Mouse (Mus musculus) spleen, adult 2 months (tissue): ENCODE measurements around the gene Timp2.

Experiments
- CTCF ChIP-seq: fragments of 200-500 bp; IDR thresholded peaks from 2 replicates; pipeline ENCODE4 v1.5.1; 2011; ENCODE audit warnings: mild to moderate bottlenecking, inconsistent platforms; ENCODE audit not compliant: insufficient read depth, insufficient read length, insufficient replicate concordance; ENCODE audit errors: extremely low read depth
- POLR2A ChIP-seq: fragments of 200-500 bp; IDR thresholded peaks from 2 replicates; pipeline ENCODE4 v1.6.1; 2011; ENCODE audit warnings: low read depth, low read length, inconsistent platforms

- no peak for TF ChIP-seq POLR2A
- no peak for TF ChIP-seq CTCF
Measured at GRCm38 (mm10) chr11:118364021-118364420, 8.5 kb upstream of the Timp2 start.
